Mouse (Mus musculus) spleen, postnatal 36 days (tissue): ENCODE data around the gene Ppp3ca.

ENCODE experiments used
- DNase-seq, 2 experiments: peaks; one replicate each; pipeline ENCODE4 v3.0.0; 2022; ENCODE audit warnings: low spot score in 2 of 2, mixed read lengths in 1 of 2

The Ppp3ca gene

DNA sequence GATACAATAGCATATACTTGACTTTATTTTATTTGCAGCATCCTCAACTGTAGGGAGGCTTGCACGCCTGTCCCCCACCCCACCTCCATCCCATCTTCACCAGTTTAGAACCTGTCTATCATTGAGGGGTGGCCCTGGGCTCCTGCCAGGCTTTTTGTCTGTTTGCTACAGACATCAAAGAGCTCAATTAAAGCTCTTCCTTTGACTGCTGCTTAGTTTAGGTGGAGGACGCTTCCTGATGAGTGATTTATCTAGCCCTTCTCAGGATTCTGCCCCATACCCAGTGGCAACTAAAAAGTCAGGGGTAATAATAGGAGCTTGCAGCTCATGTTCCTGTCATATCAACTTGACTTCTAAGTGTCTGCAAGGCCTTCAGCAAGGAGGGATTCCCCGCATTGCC, 239.6 kb downstream of the Ppp3ca start:
- no peak for DNase-seq

- no peak for DNase-seq
These were observed 241.4 kb downstream of the Ppp3ca start for GRCm38 (mm10) chr3:136911276-136911675.

GRCm38 (mm10) chr3:136917080-136917479, 247.2 kb downstream of the Ppp3ca start:
- DNase-seq, result no peak

DNA sequence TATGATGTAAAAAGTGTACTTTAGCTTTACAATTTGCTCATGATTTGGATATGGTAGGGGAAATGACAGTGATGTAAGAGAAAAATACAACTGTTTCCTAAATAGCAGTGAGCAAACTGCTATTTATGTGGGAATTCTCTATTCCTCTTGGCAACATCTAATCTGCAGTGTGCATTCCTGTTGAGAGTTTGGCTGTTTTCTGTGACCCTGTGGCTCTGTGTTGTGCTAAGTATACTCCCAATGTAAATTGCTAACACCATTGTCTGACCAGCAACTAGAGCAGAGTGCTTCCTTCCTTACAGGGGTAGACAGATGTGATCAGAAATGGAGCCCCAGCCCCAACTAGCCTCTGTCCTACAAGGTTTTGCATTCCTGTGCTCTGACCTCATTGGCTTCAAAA, 263.1 kb downstream of the Ppp3ca start:
- no peak for DNase-seq

- no peak for DNase-seq
These were observed 271.0 kb downstream of the Ppp3ca start for GRCm38 (mm10) chr3:136940733-136941601.

- no peak for DNase-seq
These were observed 271.6 kb downstream of the Ppp3ca start for GRCm38 (mm10) chr3:136941602-136941926.

DNA sequence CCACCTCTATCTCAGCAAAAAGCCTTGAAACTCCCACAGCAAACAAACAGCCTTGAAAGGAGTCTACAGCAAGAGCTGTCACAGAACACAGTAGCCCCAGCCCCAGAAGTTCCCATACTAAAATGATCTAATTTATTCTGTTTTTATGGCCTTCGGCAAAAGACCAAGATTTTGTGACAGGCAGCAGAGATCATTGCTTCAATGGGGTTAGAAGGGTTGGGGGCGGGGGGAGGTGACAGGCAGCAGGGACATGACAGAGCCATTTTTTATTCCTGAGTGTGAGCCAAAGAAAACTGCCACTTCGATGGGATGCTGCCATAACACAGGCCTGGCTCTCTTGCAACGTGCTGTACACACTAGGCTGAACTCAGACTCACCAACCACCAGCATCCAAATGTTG, 275.6 kb downstream of the Ppp3ca start:
- no peak for DNase-seq

GRCm38 (mm10) chr3:136946662-136947061, 276.7 kb downstream of the Ppp3ca start:
- no peak for DNase-seq

- no peak for DNase-seq
These were observed 278.2 kb downstream of the Ppp3ca start for GRCm38 (mm10) chr3:136948142-136948541.

DNA sequence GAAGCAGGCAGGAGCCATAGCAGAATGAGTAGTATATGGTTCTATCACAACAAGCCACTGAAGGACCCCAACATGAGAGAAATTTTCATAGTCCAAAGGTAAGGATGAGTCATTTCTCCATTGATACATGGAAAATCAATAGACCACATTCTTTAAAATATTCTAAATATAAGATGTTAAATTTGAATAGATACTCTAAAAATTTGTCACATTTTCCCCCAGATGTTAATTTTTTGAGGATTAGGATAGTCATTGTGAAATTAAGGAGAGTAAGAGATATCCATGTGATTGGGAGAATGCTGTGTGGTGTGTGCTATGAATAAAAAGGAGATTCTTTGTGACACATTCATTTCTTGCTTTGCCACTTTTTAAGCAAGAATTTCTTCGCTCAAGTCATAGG, 281.9 kb downstream of the Ppp3ca start:
- DNase-seq, result no peak

- DNase-seq, result no peak
These were observed 282.9 kb downstream of the Ppp3ca start for GRCm38 (mm10) chr3:136952822-136953221.

- DNase-seq, result no peak
These were observed 285.1 kb downstream of the Ppp3ca start for GRCm38 (mm10) chr3:136955043-136955442.

DNA sequence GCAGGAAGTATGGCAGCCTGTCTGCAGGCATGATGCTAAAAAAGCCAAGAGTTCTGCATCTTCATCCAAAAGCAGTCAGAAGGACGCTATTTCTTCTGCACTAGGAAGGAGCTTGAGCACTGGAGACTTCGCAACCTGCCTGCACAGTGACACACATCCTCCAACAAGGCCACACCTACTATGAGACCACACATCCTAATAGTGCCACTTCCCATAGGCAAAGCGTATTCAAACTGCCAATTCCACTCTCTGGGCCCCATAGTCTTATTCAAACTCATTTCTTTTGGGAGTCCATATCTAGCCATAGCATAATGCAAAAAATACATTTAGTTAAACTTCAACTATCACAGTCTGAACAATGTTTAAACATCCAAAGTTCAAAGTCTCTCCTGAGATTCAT, 290.4 kb downstream of the Ppp3ca start:
- DNase-seq, result no peak

- no peak for DNase-seq
These were observed 296.9 kb downstream of the Ppp3ca start for GRCm38 (mm10) chr3:136966786-136967185.

- no peak for DNase-seq
These were observed 297.6 kb downstream of the Ppp3ca start for GRCm38 (mm10) chr3:136967510-136967909.

- DNase-seq, result no peak
These were observed 299.9 kb downstream of the Ppp3ca start for GRCm38 (mm10) chr3:136969796-136970195.

GRCm38 (mm10) chr3:136977859-136978258, 307.9 kb downstream of the Ppp3ca start:
- no peak for DNase-seq

GRCm38 (mm10) chr3:136980915-136981588, 311.1 kb downstream of the Ppp3ca start:
- no peak for DNase-seq

DNA sequence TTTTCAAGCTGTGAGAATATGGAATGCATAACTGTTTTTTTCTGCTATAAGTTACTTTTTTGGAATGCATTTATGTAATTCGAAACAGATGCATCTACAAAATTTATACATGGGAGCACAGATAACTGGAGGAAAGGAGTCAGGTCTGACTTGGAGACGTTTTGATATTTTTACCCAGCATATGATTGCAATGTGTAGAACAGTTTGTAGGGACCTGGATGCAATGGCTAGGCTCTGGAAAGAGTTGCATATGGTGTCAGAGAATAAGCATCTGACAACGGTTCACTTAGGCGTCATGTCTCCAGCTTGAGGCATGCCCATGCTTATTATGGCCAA, 311.6 kb downstream of the Ppp3ca start:
- DNase-seq, result no peak

DNA sequence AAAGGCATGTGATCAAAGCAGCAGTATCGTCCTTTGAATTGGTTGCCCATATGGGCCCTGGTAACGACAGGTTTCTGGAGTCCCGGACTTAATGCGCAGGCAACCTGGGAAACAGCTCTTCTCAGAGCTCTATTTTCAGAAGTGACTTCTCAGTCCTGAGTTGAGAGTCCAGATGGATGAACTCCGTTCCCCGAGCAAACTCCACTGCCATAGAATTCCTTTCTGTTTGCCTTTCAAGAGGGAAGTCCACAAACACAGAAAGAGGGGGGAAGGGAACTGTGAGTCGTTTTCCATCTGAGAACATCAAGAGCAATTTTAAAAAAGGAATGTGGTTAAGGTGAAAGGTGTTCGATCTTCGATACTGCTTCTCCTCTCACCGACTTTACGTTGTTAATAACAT, 312.1 kb downstream of the Ppp3ca start:
- no peak for DNase-seq

GRCm38 (mm10) chr3:136986096-136986881, 316.4 kb downstream of the Ppp3ca start:
- no peak for DNase-seq
